Mouse (Mus musculus) liver, embryonic 12.5 days (tissue): ENCODE measurements at regions not wholly inside any gene's neighbourhood (a gene's known extent, or its start where the extent isn't known, plus 50 kb on each side); places are given as distances from the start of the nearest gene placed in this dataset.

Experiments
- ATAC-seq: fragments of 200-750 bp; cut with Nextera tagmentation; 2 replicates; pipeline ENCODE4 v1.8.0; 2017; ENCODE audit warnings: moderate number of reproducible peaks, mild to moderate bottlenecking, moderate library complexity
- H3K27ac ChIP-seq: fragments of 300-500 bp; sonication (generic); 2 replicates; pipeline ENCODE4 v1.5.1; 2016; ENCODE audit warnings: mild to moderate bottlenecking
- H3K27me3 ChIP-seq: fragments of 300-500 bp; sonication (generic); replicated peaks from 2 replicates; pipeline ENCODE4 v1.6.1; 2016; ENCODE audit warnings: mild to moderate bottlenecking, moderate library complexity
- H3K36me3 ChIP-seq: fragments of 300-500 bp; sonication (generic); 2 replicates; pipeline ENCODE4 v1.6.1; 2016; ENCODE audit warnings: mild to moderate bottlenecking, moderate library complexity
- H3K4me1 ChIP-seq: fragments of 300-500 bp; sonication (generic); 2 replicates; pipeline ENCODE4 v1.6.1; 2016
- H3K4me2 ChIP-seq: fragments of 300-500 bp; sonication (generic); 2 replicates; pipeline ENCODE4 v1.6.1; 2016; ENCODE audit warnings: mild to moderate bottlenecking, moderate library complexity
- H3K4me3 ChIP-seq: fragments of 300-500 bp; sonication (generic); 2 replicates; pipeline ENCODE4 v1.5.1; 2016; ENCODE audit warnings: mild to moderate bottlenecking, moderate library complexity
- H3K9ac ChIP-seq: fragments of 300-500 bp; sonication (generic); 2 replicates; pipeline ENCODE4 v1.6.1; 2016; ENCODE audit warnings: mild to moderate bottlenecking, moderate library complexity
- H3K9me3 ChIP-seq: fragments of 300-500 bp; sonication (generic); replicated peaks from 2 replicates; pipeline ENCODE4 v1.6.1; 2016; ENCODE audit warnings: mild to moderate bottlenecking, moderate library complexity
- WGBS: fragments of 180-500 bp; shearing (Covaris S2); methylation state at CpG from one replicate; pipeline ENCODE4 v1.1.7; 2016; ENCODE audit not compliant: insufficient replicate concordance; 5-methylcytosine and 5-hydroxymethylcytosine counted together

- Histone ChIP-seq H3K4me2 (no peak overlapping the region), H3K9me3 (no peaks in the 10 kb centered on the region), H3K4me1 (no peaks in the 10 kb centered on the region), H3K27me3 (no peaks in the 10 kb centered on the region), H3K4me3 (no peak overlapping the region), H3K9ac (no peak overlapping the region), H3K36me3 (no peaks in the 10 kb centered on the region), H3K27ac (no peak overlapping the region)
- no peak for ATAC-seq
- WGBS: 33% methylated on average over 24 of the region's 24 CpGs
Measured at GRCm38 (mm10) chr12:104605535-104606399, 132.6 kb upstream of the Gsc start.

GRCm38 (mm10) chr12:104598056-104598455 is 124.9 kb upstream of the Gsc start:
- Histone ChIP-seq H3K4me2 (no peak overlapping the region), H3K27ac (no peak overlapping the region), H3K9me3 (no peaks in the 10 kb centered on the region), H3K36me3 (no peaks in the 10 kb centered on the region), H3K4me3 (no peak overlapping the region), H3K9ac (no peak overlapping the region), H3K27me3 (0 out of 2 replicates have a peak, but pooled peaks cover 4% of the 10 kb centered on the region), H3K4me1 (no peaks in the 10 kb centered on the region)
- ATAC-seq: no peak
- 36% methylated on average over 2 of the region's 2 CpGs for WGBS

GRCm38 (mm10) chr12:104593526-104594155 is 120.5 kb upstream of the Gsc start:
- Histone ChIP-seq H3K9ac (no peak overlapping the region), H3K9me3 (no peaks in the 10 kb centered on the region), H3K4me2 (no peak overlapping the region), H3K27me3 (0 out of 2 replicates have a peak, but pooled peaks cover 4% of the 10 kb centered on the region), H3K4me1 (no peaks in the 10 kb centered on the region), H3K4me3 (no peak overlapping the region), H3K36me3 (no peaks in the 10 kb centered on the region), H3K27ac (no peak overlapping the region)
- ATAC-seq: no peak
- 59% methylated on average over 19 of the region's 19 CpGs for WGBS

GRCm38 (mm10) chr12:104592791-104593525 is 119.8 kb upstream of the Gsc start:
- H3K9ac ChIP-seq: no peak overlapping the region
- ATAC-seq: no peak
- WGBS: 58% methylated on average over 21 of the region's 21 CpGs
- 0 out of 2 replicates have a peak, but pooled peaks cover 4% of the 10 kb centered on the region for H3K27me3 ChIP-seq
- H3K4me2 ChIP-seq: no peak overlapping the region
- no peak overlapping the region for H3K27ac ChIP-seq
- H3K4me3 ChIP-seq: no peak overlapping the region
- no peaks in the 10 kb centered on the region for H3K36me3 ChIP-seq
- no peaks in the 10 kb centered on the region for H3K4me1 ChIP-seq
- no peaks in the 10 kb centered on the region for H3K9me3 ChIP-seq

GRCm38 (mm10) chr12:104591571-104591970 is 118.4 kb upstream of the Gsc start:
- Histone ChIP-seq H3K9ac (no peak overlapping the region), H3K9me3 (no peaks in the 10 kb centered on the region), H3K27me3 (peaks cover 4% of the 10 kb centered on the region; the same call in 1 of the 2 replicates), H3K27ac (no peak overlapping the region), H3K36me3 (no peaks in the 10 kb centered on the region), H3K4me1 (no peaks in the 10 kb centered on the region), H3K4me3 (no peak overlapping the region), H3K4me2 (no peak overlapping the region)
- no peak for ATAC-seq
- WGBS: 68% methylated on average over 7 of the region's 7 CpGs

GRCm38 (mm10) chr12:104590291-104590690 is 117.2 kb upstream of the Gsc start:
- H3K9me3 ChIP-seq: no peaks in the 10 kb centered on the region
- WGBS: 70% methylated on average over 8 of the region's 8 CpGs
- no peak overlapping the region for H3K4me2 ChIP-seq
- H3K27ac ChIP-seq: no peak overlapping the region
- no peak for ATAC-seq
- H3K27me3 ChIP-seq: peaks cover 4% of the 10 kb centered on the region; the same call in 1 of the 2 replicates
- H3K4me1 ChIP-seq: no peaks in the 10 kb centered on the region
- H3K36me3 ChIP-seq: no peaks in the 10 kb centered on the region
- H3K4me3 ChIP-seq: no peak overlapping the region
- no peak overlapping the region for H3K9ac ChIP-seq

- H3K9ac ChIP-seq: no peak overlapping the region
- WGBS: 61% methylated on average over 9 of the region's 9 CpGs
- no peak for ATAC-seq
- H3K4me3 ChIP-seq: no peak overlapping the region
- H3K9me3 ChIP-seq: no peaks in the 10 kb centered on the region
- H3K36me3 ChIP-seq: no peaks in the 10 kb centered on the region
- no peak overlapping the region for H3K27ac ChIP-seq
- H3K27me3 ChIP-seq: no peaks in the 10 kb centered on the region; the same call in 1 of the 2 replicates
- no peak overlapping the region for H3K4me2 ChIP-seq
- no peaks in the 10 kb centered on the region for H3K4me1 ChIP-seq
Measured at GRCm38 (mm10) chr12:104584408-104584807, 111.3 kb upstream of the Gsc start.

GRCm38 (mm10) chr12:104580796-104581195 is 107.7 kb upstream of the Gsc start:
- Histone ChIP-seq H3K4me1 (no peaks in the 10 kb centered on the region), H3K36me3 (no peaks in the 10 kb centered on the region), H3K4me3 (no peak overlapping the region), H3K4me2 (no peak overlapping the region), H3K9me3 (no peaks in the 10 kb centered on the region), H3K27ac (no peak overlapping the region), H3K27me3 (peaks cover 21% of the 10 kb centered on the region), H3K9ac (no peak overlapping the region)
- ATAC-seq: no peak
- WGBS: 71% methylated on average over 7 of the region's 7 CpGs

GRCm38 (mm10) chr12:104567622-104568021 is 94.5 kb upstream of the Gsc start:
- Histone ChIP-seq H3K27ac (no peak overlapping the region), H3K9ac (no peak overlapping the region), H3K4me1 (no peaks in the 10 kb centered on the region), H3K36me3 (no peaks in the 10 kb centered on the region), H3K4me3 (no peak overlapping the region), H3K27me3 (no peaks in the 10 kb centered on the region), H3K9me3 (no peaks in the 10 kb centered on the region), H3K4me2 (no peak overlapping the region)
- no peak for ATAC-seq
- 78% methylated on average over 17 of the region's 17 CpGs for WGBS

GRCm38 (mm10) chr12:104562961-104563360 is 89.8 kb upstream of the Gsc start:
- H3K27me3 ChIP-seq: no peaks in the 10 kb centered on the region
- 46% methylated on average over 5 of the region's 5 CpGs for WGBS

GRCm38 (mm10) chr12:104560934-104561565 is 87.9 kb upstream of the Gsc start:
- H3K36me3 ChIP-seq: no peaks in the 10 kb centered on the region
- no peak overlapping the region for H3K4me3 ChIP-seq
- H3K27ac ChIP-seq: no peak overlapping the region
- WGBS: 63% methylated on average over 14 of the region's 14 CpGs
- no peak for ATAC-seq
- H3K27me3 ChIP-seq: no peaks in the 10 kb centered on the region
- H3K9me3 ChIP-seq: no peaks in the 10 kb centered on the region
- H3K4me2 ChIP-seq: no peak overlapping the region
- no peak overlapping the region for H3K9ac ChIP-seq
- H3K4me1 ChIP-seq: no peaks in the 10 kb centered on the region

More at GRCm38 (mm10) chr12:104562961-104563360, 89.8 kb upstream of the Gsc start:
- no peak overlapping the region for H3K9ac ChIP-seq
- no peak overlapping the region for H3K4me2 ChIP-seq
- H3K36me3 ChIP-seq: no peaks in the 10 kb centered on the region
- ATAC-seq: no peak
- no peaks in the 10 kb centered on the region for H3K4me1 ChIP-seq
- H3K9me3 ChIP-seq: no peaks in the 10 kb centered on the region
- H3K27ac ChIP-seq: no peak overlapping the region
- no peak overlapping the region for H3K4me3 ChIP-seq
